In genomic region chr15:88418881-88419280, GRCm38 (mm10) we compare ENCODE assay signal across 25 mouse cellular contexts.
"Had no signal": no experiment of that assay in that cellular context is flagged by ENCODE, and none has a peak within 500 bp of the region (broad histone marks: within the 10 kb centered on the region; RNA-seq: fewer than 3 reads in every experiment).

No protein-coding gene starts in this region.

- H3K9ac ChIP-seq: hindbrain, embryonic 12.5 days; hindbrain, embryonic 15.5 days; intestine, embryonic 15.5 days; limb, embryonic 12.5 days; liver, embryonic 13.5 days; liver, embryonic 15.5 days had no signal

- H3K4me3 ChIP-seq: heart, adult 2 months; hindbrain, embryonic 10.5 days; hindbrain, embryonic 12.5 days; hindbrain, embryonic 15.5 days; intestine, embryonic 15.5 days; layer of hippocampus, adult 2 months; left cerebral cortex, adult 2 months; limb, embryonic 10.5 days; limb, embryonic 12.5 days; liver, embryonic 13.5 days; liver, embryonic 15.5 days had no signal

- DNase-seq: gastrocnemius, postnatal 10 days; gastrocnemius, postnatal 25 days; heart, adult 2 months; heart, postnatal 10 days; heart, postnatal 4 days; kidney, adult 18-20 months; kidney, adult 8-10 months; kidney, postnatal 10 days; kidney, postnatal 25 days; kidney, postnatal 4 days; liver; liver, embryonic 13.5 days had no signal

- H3K27ac ChIP-seq: heart, adult 2 months; hindbrain, embryonic 10.5 days; hindbrain, embryonic 12.5 days; hindbrain, embryonic 15.5 days; intestine, embryonic 15.5 days; layer of hippocampus, adult 2 months; left cerebral cortex, adult 2 months; limb, embryonic 10.5 days; limb, embryonic 12.5 days; liver, embryonic 13.5 days; liver, embryonic 15.5 days had no signal

- H3K9me3 ChIP-seq: hindbrain, embryonic 15.5 days; intestine, embryonic 15.5 days; limb, embryonic 10.5 days had no signal

- H3K4me2 ChIP-seq: heart, embryonic 11.5 days; hindbrain, embryonic 12.5 days; hindbrain, embryonic 15.5 days; intestine, embryonic 15.5 days; limb, embryonic 12.5 days; liver, embryonic 11.5 days; liver, embryonic 13.5 days; liver, embryonic 15.5 days had no signal

- ATAC-seq: inflammation-experienced regulatory T-cells, adult 6 months; intestine, embryonic 15.5 days; intestine, postnatal 0 days had no signal

- H3K36me3 ChIP-seq: hindbrain, embryonic 10.5 days; hindbrain, embryonic 12.5 days; hindbrain, embryonic 15.5 days; intestine, embryonic 15.5 days; limb, embryonic 10.5 days; limb, embryonic 12.5 days; liver, embryonic 13.5 days; liver, embryonic 15.5 days had no signal

- H3K4me1 ChIP-seq: hindbrain, embryonic 10.5 days; hindbrain, embryonic 12.5 days; hindbrain, embryonic 15.5 days; intestine, embryonic 15.5 days; limb, embryonic 10.5 days; limb, embryonic 12.5 days; liver, embryonic 13.5 days; liver, embryonic 15.5 days had no signal

- H3K27me3 ChIP-seq: intestine, embryonic 15.5 days; limb, embryonic 12.5 days; liver, embryonic 13.5 days; liver, embryonic 15.5 days had no signal
